Mouse (Mus musculus): ENCODE measurements at regions not wholly inside any gene's neighbourhood (a gene's known extent, or its start where the extent isn't known, plus 50 kb on each side); places are given as distances from the start of the nearest gene placed in this dataset.

- WGBS: 67% methylated on average over 7 of the region's 7 CpGs
Measured at GRCm38 (mm10) chr15:87108411-87108810, 435.7 kb upstream of the Fam19a5 start.

GRCm38 (mm10) chr15:87122656-87123055, 421.4 kb upstream of the Fam19a5 start:
- TF ChIP-seq CTCF (IDR thresholded peaks at IDR 0.05; ENCODE audit: low read depth) (no peak), EP300 (IDR thresholded peaks at IDR 0.05; ENCODE audit: low read depth) (no peak)
- 23% methylated on average over 4 of the region's 4 CpGs for WGBS
- Histone ChIP-seq H3K27me3 (ENCODE audit: control insufficient read depth, insufficient read depth, low read length) (no peaks in the 10 kb centered on the region), H3K9me3 (replicated peaks; ENCODE audit: control insufficient read depth, low read length) (no peaks in the 10 kb centered on the region), H3K4me1 (ENCODE audit: control insufficient read depth, insufficient read depth) (no peaks in the 10 kb centered on the region), H3K27ac (ENCODE audit: low read depth) (no peak overlapping the region), H3K9ac (replicated peaks; ENCODE audit: low read depth, low read length) (no peak overlapping the region), H3K4me3 (ENCODE audit: low read depth, low read length) (no peak overlapping the region), H3K36me3 (replicated peaks; ENCODE audit: control insufficient read depth, insufficient read depth, low read length) (no peaks in the 10 kb centered on the region), H3K4me2 (ENCODE audit: low read depth, low read length) (no peak overlapping the region)
- no peak for DNase-seq (ENCODE audit: low spot score)
- no peak for ATAC-seq (ENCODE audit: insufficient read depth, low read depth)

More at GRCm38 (mm10) chr15:87108411-87108810, 435.7 kb upstream of the Fam19a5 start:
- Histone ChIP-seq H3K27ac (ENCODE audit: low read depth) (no peak overlapping the region), H3K4me3 (ENCODE audit: low read depth, low read length) (no peak overlapping the region), H3K9ac (replicated peaks; ENCODE audit: low read depth, low read length) (no peak overlapping the region), H3K27me3 (ENCODE audit: control insufficient read depth, insufficient read depth, low read length) (no peaks in the 10 kb centered on the region), H3K4me2 (ENCODE audit: low read depth, low read length) (no peak overlapping the region), H3K36me3 (replicated peaks; ENCODE audit: control insufficient read depth, insufficient read depth, low read length) (no peaks in the 10 kb centered on the region), H3K9me3 (replicated peaks; ENCODE audit: control insufficient read depth, low read length) (peaks cover 6% of the 10 kb centered on the region; the same call in 1 of the 2 replicates), H3K4me1 (ENCODE audit: control insufficient read depth, insufficient read depth) (no peaks in the 10 kb centered on the region)
- TF ChIP-seq EP300 (IDR thresholded peaks at IDR 0.05; ENCODE audit: low read depth) (no peak), CTCF (IDR thresholded peaks at IDR 0.05; ENCODE audit: low read depth) (no peak)
- DNase-seq (ENCODE audit: low spot score): no peak
- no peak for ATAC-seq (ENCODE audit: insufficient read depth, low read depth)

- H3K4me2 ChIP-seq (ENCODE audit: low read depth, low read length): no peak overlapping the region
- no peak overlapping the region for H3K9ac ChIP-seq (replicated peaks; ENCODE audit: low read depth, low read length)
- no peak overlapping the region for H3K27ac ChIP-seq (ENCODE audit: low read depth)
- ATAC-seq (ENCODE audit: insufficient read depth, low read depth) (no peak), DNase-seq (ENCODE audit: low spot score) (no peak)
- H3K27me3 ChIP-seq (ENCODE audit: control insufficient read depth, insufficient read depth, low read length): no peaks in the 10 kb centered on the region
- TF ChIP-seq CTCF (IDR thresholded peaks at IDR 0.05; ENCODE audit: low read depth) (no peak), EP300 (IDR thresholded peaks at IDR 0.05; ENCODE audit: low read depth) (no peak)
- H3K36me3 ChIP-seq (replicated peaks; ENCODE audit: control insufficient read depth, insufficient read depth, low read length): no peaks in the 10 kb centered on the region
- WGBS: 59% methylated on average over 6 of the region's 6 CpGs
- no peak overlapping the region for H3K4me3 ChIP-seq (ENCODE audit: low read depth, low read length)
- no peaks in the 10 kb centered on the region for H3K9me3 ChIP-seq (replicated peaks; ENCODE audit: control insufficient read depth, low read length)
- no peaks in the 10 kb centered on the region for H3K4me1 ChIP-seq (ENCODE audit: control insufficient read depth, insufficient read depth)
Measured at GRCm38 (mm10) chr15:87125427-87126148, 418.5 kb upstream of the Fam19a5 start.

- no peak overlapping the region for H3K4me3 ChIP-seq (ENCODE audit: low read depth, low read length)
- no peaks in the 10 kb centered on the region for H3K27me3 ChIP-seq (ENCODE audit: control insufficient read depth, insufficient read depth, low read length)
- TF ChIP-seq CTCF (IDR thresholded peaks at IDR 0.05; ENCODE audit: low read depth) (no peak), EP300 (IDR thresholded peaks at IDR 0.05; ENCODE audit: low read depth) (no peak)
- no peaks in the 10 kb centered on the region for H3K9me3 ChIP-seq (replicated peaks; ENCODE audit: control insufficient read depth, low read length)
- H3K4me2 ChIP-seq (ENCODE audit: low read depth, low read length): no peak overlapping the region
- H3K9ac ChIP-seq (replicated peaks; ENCODE audit: low read depth, low read length): no peak overlapping the region
- H3K4me1 ChIP-seq (ENCODE audit: control insufficient read depth, insufficient read depth): no peaks in the 10 kb centered on the region
- no peak for DNase-seq (ENCODE audit: low spot score)
- no peak overlapping the region for H3K27ac ChIP-seq (ENCODE audit: low read depth)
- no peak for ATAC-seq (ENCODE audit: insufficient read depth, low read depth)
- H3K36me3 ChIP-seq (replicated peaks; ENCODE audit: control insufficient read depth, insufficient read depth, low read length): no peaks in the 10 kb centered on the region
Measured at GRCm38 (mm10) chr15:87138870-87139269, 405.2 kb upstream of the Fam19a5 start.

GRCm38 (mm10) chr15:87169136-87169535, 375.0 kb upstream of the Fam19a5 start:
- no peak overlapping the region for H3K27ac ChIP-seq (ENCODE audit: low read depth)
- TF ChIP-seq EP300 (IDR thresholded peaks at IDR 0.05; ENCODE audit: low read depth) (no peak), CTCF (IDR thresholded peaks at IDR 0.05; ENCODE audit: low read depth) (no peak)
- ATAC-seq (ENCODE audit: insufficient read depth, low read depth): no peak
- DNase-seq (ENCODE audit: low spot score): no peak
- no peak overlapping the region for H3K4me3 ChIP-seq (ENCODE audit: low read depth, low read length)
- no peaks in the 10 kb centered on the region for H3K27me3 ChIP-seq (ENCODE audit: control insufficient read depth, insufficient read depth, low read length)
- H3K4me2 ChIP-seq (ENCODE audit: low read depth, low read length): no peak overlapping the region
- no peaks in the 10 kb centered on the region for H3K36me3 ChIP-seq (replicated peaks; ENCODE audit: control insufficient read depth, insufficient read depth, low read length)
- H3K4me1 ChIP-seq (ENCODE audit: control insufficient read depth, insufficient read depth): no peaks in the 10 kb centered on the region
- H3K9me3 ChIP-seq (replicated peaks; ENCODE audit: control insufficient read depth, low read length): no peaks in the 10 kb centered on the region
- H3K9ac ChIP-seq (replicated peaks; ENCODE audit: low read depth, low read length): no peak overlapping the region
- WGBS: 54% methylated on average over 5 of the region's 5 CpGs

- Histone ChIP-seq H3K4me3 (ENCODE audit: low read depth, low read length) (no peak overlapping the region), H3K9ac (replicated peaks; ENCODE audit: low read depth, low read length) (no peak overlapping the region), H3K9me3 (replicated peaks; ENCODE audit: control insufficient read depth, low read length) (no peaks in the 10 kb centered on the region), H3K27ac (ENCODE audit: low read depth) (no peak overlapping the region), H3K4me2 (ENCODE audit: low read depth, low read length) (no peak overlapping the region), H3K4me1 (ENCODE audit: control insufficient read depth, insufficient read depth) (no peaks in the 10 kb centered on the region), H3K36me3 (replicated peaks; ENCODE audit: control insufficient read depth, insufficient read depth, low read length) (no peaks in the 10 kb centered on the region), H3K27me3 (ENCODE audit: control insufficient read depth, insufficient read depth, low read length) (no peaks in the 10 kb centered on the region)
- DNase-seq (ENCODE audit: low spot score) (no peak), ATAC-seq (ENCODE audit: insufficient read depth, low read depth) (no peak)
- TF ChIP-seq CTCF (IDR thresholded peaks at IDR 0.05; ENCODE audit: low read depth) (no peak), EP300 (IDR thresholded peaks at IDR 0.05; ENCODE audit: low read depth) (no peak)
- 43% methylated on average over 4 of the region's 4 CpGs for WGBS
Measured at GRCm38 (mm10) chr15:87170890-87171289, 373.2 kb upstream of the Fam19a5 start.

Data from heart, postnatal 0 days (tissue).